ENCODE assay signal across 19 mouse cellular contexts in genomic region chr4:9083526-9083925, GRCm38 (mm10).
DNase-seq lines count a peak whose midpoint lies in the region; ATAC-seq and TF ChIP-seq lines count a peak whose summit lies in the region.
"Had no signal": no experiment of that assay in that cellular context is flagged by ENCODE, and none has a peak within 500 bp of the region (broad histone marks: within the 10 kb centered on the region; RNA-seq: fewer than 3 reads in every experiment).

No protein-coding gene starts in this region.

- H3K27me3 ChIP-seq in embryonic facial prominence, embryonic 12.5 days: no peaks in the 10 kb centered on the region
- H3K27me3 ChIP-seq in embryonic facial prominence, embryonic 10.5 days (replicated peaks; ENCODE audit: low read depth, poor library complexity, severe bottlenecking): no peaks in the 10 kb centered on the region
- no peaks in the 10 kb centered on the region for H3K27me3 ChIP-seq in liver, adult 2 months (ENCODE audit: control insufficient read depth, insufficient read depth, low read length)
- H3K27me3 ChIP-seq in liver, postnatal 0 days (ENCODE audit: insufficient read depth, low read length): no peaks in the 10 kb centered on the region
- no peaks in the 10 kb centered on the region for H3K27me3 ChIP-seq in embryonic facial prominence, embryonic 15.5 days
- peaks cover 8% of the 10 kb centered on the region; the same call in 1 of the 2 replicates for H3K27me3 ChIP-seq in limb, embryonic 11.5 days (ENCODE audit: control insufficient read depth, insufficient read depth, low read length)

- peaks cover 8% of the 10 kb centered on the region for H3K4me1 ChIP-seq in embryonic facial prominence, embryonic 12.5 days
- peaks cover 40% of the 10 kb centered on the region for H3K4me1 ChIP-seq in embryonic facial prominence, embryonic 10.5 days
- H3K4me1 ChIP-seq in liver, adult 2 months (ENCODE audit: control insufficient read depth, insufficient read depth, low read length): peaks cover 26% of the 10 kb centered on the region
- H3K4me1 ChIP-seq in liver, postnatal 0 days (ENCODE audit: insufficient read depth): peaks cover 23% of the 10 kb centered on the region
- peaks cover 13% of the 10 kb centered on the region for H3K4me1 ChIP-seq in embryonic facial prominence, embryonic 15.5 days
- H3K4me1 ChIP-seq in limb, embryonic 11.5 days (ENCODE audit: control insufficient read depth, insufficient read depth, low read length): peaks cover 18% of the 10 kb centered on the region

- 35% methylated on average over 13 of the region's 13 CpGs for WGBS in embryonic facial prominence, embryonic 12.5 days
- WGBS in embryonic facial prominence, embryonic 10.5 days: 61% methylated on average over 13 of the region's 13 CpGs
- 37% methylated on average over 13 of the region's 13 CpGs for WGBS in liver, adult 2 months
- 71% methylated on average over 13 of the region's 13 CpGs for WGBS in liver, postnatal 0 days (ENCODE audit: insufficient replicate concordance)
- WGBS in embryonic facial prominence, embryonic 15.5 days: 51% methylated on average over 13 of the region's 13 CpGs
- WGBS in limb, embryonic 11.5 days: 52% methylated on average over 13 of the region's 13 CpGs

- no peaks in the 10 kb centered on the region for H3K9me3 ChIP-seq in embryonic facial prominence, embryonic 12.5 days
- H3K9me3 ChIP-seq in embryonic facial prominence, embryonic 10.5 days: no peaks in the 10 kb centered on the region
- no peaks in the 10 kb centered on the region for H3K9me3 ChIP-seq in liver, postnatal 0 days (ENCODE audit: low read length)
- H3K9me3 ChIP-seq in embryonic facial prominence, embryonic 15.5 days (replicated peaks): no peaks in the 10 kb centered on the region
- H3K9me3 ChIP-seq in limb, embryonic 11.5 days (ENCODE audit: control insufficient read depth, low read length): no peaks in the 10 kb centered on the region
- H3K9me3 ChIP-seq: midbrain, embryonic 10.5 days had no signal

- H3K4me3 ChIP-seq in embryonic facial prominence, embryonic 12.5 days: no peak overlapping the region
- H3K4me3 ChIP-seq in embryonic facial prominence, embryonic 10.5 days: no peak overlapping the region
- no peak overlapping the region for H3K4me3 ChIP-seq in liver, adult 2 months (ENCODE audit: insufficient read depth, low read depth, low read length)
- no peak overlapping the region for H3K4me3 ChIP-seq in liver, postnatal 0 days (ENCODE audit: low read depth, low read length)
- no peak overlapping the region for H3K4me3 ChIP-seq in embryonic facial prominence, embryonic 15.5 days (replicated peaks)
- H3K4me3 ChIP-seq in limb, embryonic 11.5 days (ENCODE audit: low read depth, low read length): no peak overlapping the region
- H3K4me3 ChIP-seq: midbrain, embryonic 10.5 days had no signal

- no peak for DNase-seq in embryonic facial prominence, embryonic 10.5 days (ENCODE audit: low spot score)
- DNase-seq in liver, adult 2 months (ENCODE audit: extremely low read depth, low read depth, low spot score): peak; percentile 83
- no peak for DNase-seq in liver, postnatal 0 days
- peak; percentile 57 for DNase-seq in limb, embryonic 11.5 days (ENCODE audit: low spot score)
- no peak for DNase-seq in kidney, postnatal 14 days
- DNase-seq in urinary bladder, adult 18-20 months (ENCODE audit: low spot score in 2 of 2): no peak
- DNase-seq: adrenal gland, adult 2 months; cerebellum, postnatal 14 days; embryo, embryonic 11 days; forebrain, postnatal 0 days; gastrocnemius, postnatal 10 days; kidney, adult 18-20 months; kidney, postnatal 36 days; right cerebral cortex, postnatal 25 days had no signal

- no peaks in the 10 kb centered on the region for H3K79me2 ChIP-seq in liver, adult 2 months (ENCODE audit: control insufficient read depth, insufficient read depth, low read length)

- no peak for TF ChIP-seq EP300 in liver, postnatal 0 days (IDR thresholded peaks at IDR 0.05; ENCODE audit: low read depth)

- TF ChIP-seq POLR2A in liver, adult 2 months (IDR thresholded peaks at IDR 0.05; ENCODE audit: extremely low read depth, insufficient read depth, low read length): no peak

- H3K9ac ChIP-seq in embryonic facial prominence, embryonic 12.5 days: no peak overlapping the region
- H3K9ac ChIP-seq in liver, adult 2 months (ENCODE audit: low read depth, low read length): no peak overlapping the region
- H3K9ac ChIP-seq in liver, postnatal 0 days (replicated peaks): no peak overlapping the region
- no peak overlapping the region for H3K9ac ChIP-seq in embryonic facial prominence, embryonic 15.5 days
- H3K9ac ChIP-seq in limb, embryonic 11.5 days (ENCODE audit: low read length): no peak overlapping the region
- H3K9ac ChIP-seq: forebrain, postnatal 0 days had no signal

- no peaks in the 10 kb centered on the region for H3K36me3 ChIP-seq in embryonic facial prominence, embryonic 12.5 days
- no peaks in the 10 kb centered on the region for H3K36me3 ChIP-seq in embryonic facial prominence, embryonic 10.5 days (replicated peaks)
- no peaks in the 10 kb centered on the region for H3K36me3 ChIP-seq in liver, adult 2 months (ENCODE audit: control insufficient read depth, insufficient read depth, low read length)
- H3K36me3 ChIP-seq in liver, postnatal 0 days (replicated peaks; ENCODE audit: insufficient read depth, low read length): no peaks in the 10 kb centered on the region
- H3K36me3 ChIP-seq in embryonic facial prominence, embryonic 15.5 days: no peaks in the 10 kb centered on the region
- H3K36me3 ChIP-seq in limb, embryonic 11.5 days (ENCODE audit: control insufficient read depth, insufficient read depth, low read length): no peaks in the 10 kb centered on the region
- H3K36me3 ChIP-seq: midbrain, embryonic 10.5 days had no signal

- no peak for TF ChIP-seq CTCF in liver, adult 2 months (IDR thresholded peaks at IDR 0.05; ENCODE audit: low read depth, low read length)
- TF ChIP-seq CTCF in liver, postnatal 0 days (IDR thresholded peaks at IDR 0.05; ENCODE audit: low read depth): no peak

- H3K27ac ChIP-seq in embryonic facial prominence, embryonic 12.5 days: 0 out of 2 replicates have a peak overlapping the region, but pooled peaks have one; percentile 31
- no peak overlapping the region for H3K27ac ChIP-seq in embryonic facial prominence, embryonic 10.5 days (replicated peaks)
- H3K27ac ChIP-seq in liver, adult 2 months (replicated peaks; ENCODE audit: insufficient read depth, low read depth, low read length): peak overlapping the region; percentile 22; the same call in 1 of the 2 replicates
- H3K27ac ChIP-seq in liver, postnatal 0 days (ENCODE audit: low read depth): no peak overlapping the region
- H3K27ac ChIP-seq in embryonic facial prominence, embryonic 15.5 days (replicated peaks): no peak overlapping the region
- H3K27ac ChIP-seq in limb, embryonic 11.5 days (replicated peaks; ENCODE audit: low read depth, low read length): no peak overlapping the region
- H3K27ac ChIP-seq: midbrain, embryonic 10.5 days had no signal

- H3K4me2 ChIP-seq in embryonic facial prominence, embryonic 12.5 days (replicated peaks): 0 out of 2 replicates have a peak overlapping the region, but pooled peaks have one; percentile 4
- H3K4me2 ChIP-seq in liver, postnatal 0 days (ENCODE audit: low read depth, low read length): no peak overlapping the region
- H3K4me2 ChIP-seq in embryonic facial prominence, embryonic 15.5 days (replicated peaks): peak overlapping the region; percentile 0; the same call in 1 of the 2 replicates
- no peak overlapping the region for H3K4me2 ChIP-seq in limb, embryonic 11.5 days (ENCODE audit: low read depth, severe bottlenecking)
- H3K4me2 ChIP-seq: liver, embryonic 11.5 days had no signal

- ATAC-seq in embryonic facial prominence, embryonic 12.5 days (ENCODE audit: insufficient number of reproducible peaks, insufficient read depth, low FRiP score, low TSS enrichment): no peak
- ATAC-seq in liver, postnatal 0 days: no peak
- no peak for ATAC-seq in embryonic facial prominence, embryonic 15.5 days (ENCODE audit: insufficient number of reproducible peaks, low FRiP score, low TSS enrichment, low read depth)
- ATAC-seq in limb, embryonic 11.5 days (ENCODE audit: insufficient number of reproducible peaks, low FRiP score, low TSS enrichment, low read depth): no peak
- ATAC-seq: forebrain, postnatal 0 days; hindbrain, embryonic 16.5 days had no signal

Comparison
In these comparisons a context has a peak if more than half of its experiments do, and no peak if none do; other contexts are left out.
1. H3K27ac ChIP-seq: peak in embryonic facial prominence, embryonic 12.5 days (single experiment) and liver, adult 2 months (single experiment); none in embryonic facial prominence, embryonic 10.5 days (single experiment), liver, postnatal 0 days (single experiment), embryonic facial prominence, embryonic 15.5 days (single experiment) and limb, embryonic 11.5 days (single experiment).
2. DNase-seq: peak in liver, adult 2 months (single experiment) and limb, embryonic 11.5 days (single experiment); none in embryonic facial prominence, embryonic 10.5 days (single experiment), liver, postnatal 0 days (single experiment), kidney, postnatal 14 days (single experiment) and urinary bladder, adult 18-20 months (0 of 2).
3. H3K4me2 ChIP-seq: peak in embryonic facial prominence, embryonic 12.5 days (single experiment) and embryonic facial prominence, embryonic 15.5 days (single experiment); none in liver, postnatal 0 days (single experiment) and limb, embryonic 11.5 days (single experiment).